Mouse (Mus musculus) ES-Bruce4 (cell line): ENCODE data around the gene Celf6.

Source experiments
- CTCF ChIP-seq: IDR thresholded peaks from one replicate; pipeline ENCODE4 v1.8.1; 2011; ENCODE audit warnings: low read depth, low read length
- POLR2A ChIP-seq: IDR thresholded peaks from one replicate; pipeline ENCODE4 v1.8.1; 2011; ENCODE audit warnings: low read length; ENCODE audit not compliant: insufficient read depth

DNA sequence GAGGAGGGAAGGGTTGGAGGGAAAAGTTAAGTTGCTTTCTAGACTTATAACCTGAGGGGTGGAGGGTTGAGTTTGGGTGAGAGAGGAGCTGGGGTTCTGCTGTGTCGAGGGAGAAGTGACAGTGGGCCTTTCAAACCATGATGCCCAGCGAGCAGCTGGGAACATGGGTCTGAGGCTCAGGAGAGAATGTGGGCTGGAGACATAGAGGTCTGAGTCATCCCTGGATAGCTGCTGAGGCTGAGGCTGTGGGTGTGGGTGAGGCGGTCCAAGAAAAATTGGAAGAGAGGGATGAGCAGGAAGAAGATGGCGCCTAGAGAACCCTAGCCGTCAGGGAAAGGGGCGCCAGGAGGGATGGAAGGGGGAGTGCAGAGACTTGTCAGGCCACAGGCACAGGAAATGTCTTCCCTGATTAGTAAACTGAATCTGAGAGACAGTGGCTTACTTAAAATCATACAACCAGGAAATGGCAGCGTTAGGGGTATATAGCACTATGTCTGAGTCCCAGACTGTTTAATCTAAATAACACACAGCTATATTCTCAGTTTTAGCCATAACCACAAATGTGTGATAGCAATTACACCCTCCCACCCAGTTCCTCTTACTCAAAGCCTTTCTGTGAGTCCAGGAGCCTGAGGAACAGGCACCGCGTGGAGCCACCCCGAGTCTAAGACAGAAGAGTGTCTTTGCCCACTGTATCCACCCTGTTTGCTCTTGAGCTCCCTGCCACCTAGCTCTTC, 12.2 kb downstream of the Celf6 start:
- no peak for TF ChIP-seq CTCF
- no peak for TF ChIP-seq POLR2A
